Mouse (Mus musculus) ES-Bruce4 (cell line): ENCODE results near the gene Ndrg3. TPM values are rescaled to one million over a fixed set of nuclear protein-coding genes. Genes with fewer than 3 reads are reported as not detected.
A peak's percentile ranks its signal among the peaks of the same experiment; 100 is the strongest.

Source experiments
- H3K27ac ChIP-seq: 2 replicates; pipeline ENCODE4 v1.5.1; 2012; ENCODE audit warnings: low read length, inconsistent platforms; ENCODE audit not compliant: insufficient read depth
- H3K27me3 ChIP-seq: 2 replicates; pipeline ENCODE4 v1.6.1; 2012; ENCODE audit warnings: mild to moderate bottlenecking, low read length, inconsistent platforms; ENCODE audit not compliant: control insufficient read depth, poor library complexity, insufficient read depth, severe bottlenecking
- H3K36me3 ChIP-seq: 2 replicates; pipeline ENCODE4 v1.6.1; 2012; ENCODE audit warnings: inconsistent platforms, mild to moderate bottlenecking, low read length, moderate library complexity; ENCODE audit not compliant: control insufficient read depth, poor library complexity, insufficient read depth, severe bottlenecking
- H3K4me1 ChIP-seq: one replicate; pipeline ENCODE4 v1.8.1; 2011; ENCODE audit warnings: low read length; ENCODE audit not compliant: control insufficient read depth, insufficient read depth
- H3K4me3 ChIP-seq: 2 replicates; pipeline ENCODE4 v1.5.1; 2011; ENCODE audit warnings: low read depth, mild to moderate bottlenecking, low read length
- H3K9ac ChIP-seq: 2 replicates; pipeline ENCODE4 v1.6.1; 2012; ENCODE audit warnings: low read depth, mild to moderate bottlenecking, inconsistent platforms; ENCODE audit not compliant: poor library complexity, severe bottlenecking
- H3K9me3 ChIP-seq: replicated peaks from 2 replicates; pipeline ENCODE4 v1.6.1; 2012; ENCODE audit warnings: mild to moderate bottlenecking, low read length, inconsistent platforms; ENCODE audit not compliant: control insufficient read depth, poor library complexity, insufficient read depth, severe bottlenecking
- CTCF ChIP-seq: IDR thresholded peaks from one replicate; pipeline ENCODE4 v1.8.1; 2011; ENCODE audit warnings: low read depth, low read length
- EP300 ChIP-seq: IDR thresholded peaks from 2 replicates; pipeline ENCODE4 v1.6.1; 2011; ENCODE audit warnings: low read depth, low read length; ENCODE audit not compliant: insufficient read depth
- POLR2A ChIP-seq: IDR thresholded peaks from one replicate; pipeline ENCODE4 v1.8.1; 2011; ENCODE audit warnings: low read length; ENCODE audit not compliant: insufficient read depth
- polyA plus RNA-seq: library from polyadenylated mRNA; stranded (reverse); fragments of >200 nt; gene quantifications from 2 replicates; pipeline ENCODE4 v1.2.4, GENCODE M21; 2011; ENCODE audit warnings: low read depth; ENCODE audit not compliant: missing spikeins, insufficient read depth, insufficient read length

Ndrg3 gene
- polyA plus RNA-seq = 56.8 and 61.7 TPM in 2 replicates

- Histone ChIP-seq H3K9me3 (no peaks in the 10 kb centered on the region), H3K27me3 (no peaks in the 10 kb centered on the region)
Measured at GRCm38 (mm10) chr2:156991470-156992319, at the start of gene Ndrg3. Gene Ndrg3, minus strand, starts transcription at chr2:156992056.

GRCm38 (mm10) chr2:157041421-157041820 is 49.6 kb upstream of the Ndrg3 start:
- no peaks in the 10 kb centered on the region for H3K36me3 ChIP-seq
- H3K9me3 ChIP-seq = peaks cover 4% of the 10 kb centered on the region; the same call in 1 of the 2 replicates
- H3K4me3 ChIP-seq = no peak overlapping the region
- H3K9ac ChIP-seq = no peak overlapping the region
- H3K27ac ChIP-seq = no peak overlapping the region
- TF ChIP-seq CTCF (no peak), POLR2A (no peak), EP300 (no peak)
- H3K27me3 ChIP-seq = no peaks in the 10 kb centered on the region
- H3K4me1 ChIP-seq = peaks cover 2% of the 10 kb centered on the region

More at GRCm38 (mm10) chr2:156991470-156992319, at the start of gene Ndrg3:
- peak within 1 kb of the TSS; percentile 61 for H3K9ac ChIP-seq
- H3K27ac ChIP-seq = no peak within 1 kb of the TSS
- peak; percentile 16 for TF ChIP-seq CTCF
- no peak for TF ChIP-seq EP300
- peaks cover 11% of the 10 kb centered on the region for H3K36me3 ChIP-seq
- H3K4me3 ChIP-seq = peak within 1 kb of the TSS; percentile 72
- H3K4me1 ChIP-seq = no peaks in the 10 kb centered on the region

- Histone ChIP-seq H3K27ac (no peak overlapping the region), H3K36me3 (no peaks in the 10 kb centered on the region)
Measured at GRCm38 (mm10) chr2:157040649-157041046, 48.8 kb upstream of the Ndrg3 start.

GRCm38 (mm10) chr2:157039900-157040648 is 48.2 kb upstream of the Ndrg3 start:
- Histone ChIP-seq H3K9me3 (no peaks in the 10 kb centered on the region), H3K9ac (peak overlapping the region; percentile 3; the same call in 1 of the 2 replicates), H3K4me3 (peak overlapping the region; percentile 31), H3K36me3 (no peaks in the 10 kb centered on the region), H3K4me1 (peaks cover 2% of the 10 kb centered on the region), H3K27ac (no peak overlapping the region), H3K27me3 (no peaks in the 10 kb centered on the region)
- peak; percentile 55 for TF ChIP-seq CTCF
- no peak for TF ChIP-seq POLR2A

More at GRCm38 (mm10) chr2:157040649-157041046, 48.8 kb upstream of the Ndrg3 start:
- Histone ChIP-seq H3K9me3 (peaks cover 2% of the 10 kb centered on the region; the same call in 1 of the 2 replicates), H3K27me3 (no peaks in the 10 kb centered on the region), H3K4me3 (peak overlapping the region; percentile 29), H3K9ac (no peak overlapping the region), H3K4me1 (peaks cover 2% of the 10 kb centered on the region)
- no peak for TF ChIP-seq CTCF
- TF ChIP-seq EP300 = no peak
- no peak for TF ChIP-seq POLR2A

GRCm38 (mm10) chr2:157037303-157037702 is 45.4 kb upstream of the Ndrg3 start:
- TF ChIP-seq POLR2A (no peak), CTCF (no peak), EP300 (no peak)
- Histone ChIP-seq H3K9ac (no peak overlapping the region), H3K36me3 (no peaks in the 10 kb centered on the region), H3K27me3 (no peaks in the 10 kb centered on the region), H3K27ac (no peak overlapping the region), H3K9me3 (no peaks in the 10 kb centered on the region), H3K4me1 (peaks cover 2% of the 10 kb centered on the region), H3K4me3 (no peak overlapping the region)
